Mouse (Mus musculus): ENCODE measurements at regions not wholly inside any gene's neighbourhood (a gene's known extent, or its start where the extent isn't known, plus 50 kb on each side); places are given as distances from the start of the nearest gene placed in this dataset.

DNA sequence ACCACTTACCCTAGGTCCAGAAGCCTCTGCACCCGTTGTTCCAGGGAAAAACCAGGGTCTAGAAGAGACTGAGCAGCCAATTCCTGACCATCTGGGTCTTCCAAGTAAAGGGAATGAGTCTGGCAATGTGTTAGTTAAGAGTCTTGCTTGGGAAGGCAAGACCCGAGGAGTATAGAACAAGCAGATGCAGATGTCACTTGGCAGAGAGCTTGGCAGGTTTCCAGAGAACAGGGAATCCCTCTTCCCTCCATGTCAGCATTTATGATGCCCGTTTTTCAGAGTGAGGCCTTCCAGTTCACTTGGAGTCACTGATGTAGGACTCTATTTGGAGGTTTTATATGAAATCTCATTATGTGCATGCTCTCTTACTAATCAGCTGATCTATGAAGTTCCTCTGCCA, 231.1 kb downstream of the Bcl2 start:
- H3K9me3 ChIP-seq (replicated peaks), result no peaks in the 10 kb centered on the region
- H3K4me1 ChIP-seq (ENCODE audit: insufficient read depth, low read depth, low read length), result no peaks in the 10 kb centered on the region
- ATAC-seq (ENCODE audit: extremely low read depth, insufficient number of reproducible peaks, low FRiP score, poor library complexity, severe bottlenecking) (no peak), DNase-seq (ENCODE audit: low spot score) (no peak)
- no peak for TF ChIP-seq CTCF (IDR thresholded peaks at IDR 0.05; ENCODE audit: low read depth, low read length)
- no peak for TF ChIP-seq GATA2 (IDR thresholded peaks at IDR 0.05; ENCODE audit: borderline replicate concordance, low read depth, low read length)
- no peak for TF ChIP-seq GATA1 (IDR thresholded peaks at IDR 0.05; ENCODE audit: borderline replicate concordance, low read length)
- no peak for TF ChIP-seq TAL1 (conservative IDR thresholded peaks at IDR 0.05; ENCODE audit: low read depth, low read length)
- no peak for TF ChIP-seq POLR2AphosphoS5 (IDR thresholded peaks at IDR 0.05; ENCODE audit: insufficient replicate concordance, low read depth, low read length)
- H3K4me3 ChIP-seq (ENCODE audit: low read depth, low read length), result no peak overlapping the region
- H3K36me3 ChIP-seq (replicated peaks), result no peaks in the 10 kb centered on the region
- 0 out of 2 replicates have a peak, but pooled peaks cover 2% of the 10 kb centered on the region for H3K27me3 ChIP-seq (ENCODE audit: insufficient read depth, low read length)

- Histone ChIP-seq H3K4me1 (ENCODE audit: insufficient read depth, low read depth, low read length) (no peaks in the 10 kb centered on the region), H3K36me3 (replicated peaks) (no peaks in the 10 kb centered on the region), H3K4me3 (ENCODE audit: low read depth, low read length) (no peak overlapping the region), H3K9me3 (replicated peaks) (no peaks in the 10 kb centered on the region), H3K27me3 (ENCODE audit: insufficient read depth, low read length) (0 out of 2 replicates have a peak, but pooled peaks cover 2% of the 10 kb centered on the region)
- TF ChIP-seq GATA1 (IDR thresholded peaks at IDR 0.05; ENCODE audit: borderline replicate concordance, low read length), result no peak
- TF ChIP-seq CTCF (IDR thresholded peaks at IDR 0.05; ENCODE audit: low read depth, low read length), result no peak
- TF ChIP-seq POLR2AphosphoS5 (IDR thresholded peaks at IDR 0.05; ENCODE audit: insufficient replicate concordance, low read depth, low read length), result no peak
- TF ChIP-seq TAL1 (conservative IDR thresholded peaks at IDR 0.05; ENCODE audit: low read depth, low read length), result no peak
- TF ChIP-seq GATA2 (IDR thresholded peaks at IDR 0.05; ENCODE audit: borderline replicate concordance, low read depth, low read length), result no peak
- DNase-seq (ENCODE audit: low spot score) (no peak), ATAC-seq (ENCODE audit: extremely low read depth, insufficient number of reproducible peaks, low FRiP score, poor library complexity, severe bottlenecking) (no peak)
Measured at GRCm38 (mm10) chr1:106477670-106478355, 236.3 kb downstream of the Bcl2 start.

DNA sequence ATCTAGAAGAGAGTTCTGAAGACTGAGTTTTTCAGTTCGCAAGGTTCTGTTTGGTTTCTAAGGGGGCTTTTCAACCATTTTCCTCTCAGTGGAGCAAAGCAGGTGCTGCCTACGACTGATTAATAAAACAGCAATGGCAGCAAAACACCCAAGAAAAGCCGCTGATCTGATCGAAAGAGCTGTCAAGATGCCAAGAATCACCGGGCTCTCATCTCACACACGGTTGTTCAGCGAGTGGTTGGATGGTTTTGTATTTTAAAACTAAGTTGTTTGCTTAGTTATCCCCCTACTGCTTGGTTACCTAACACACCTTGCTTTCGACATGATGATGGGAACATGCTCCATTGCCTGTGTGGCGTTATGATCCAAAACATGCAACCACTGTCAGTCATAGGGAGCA, 246.1 kb downstream of the Bcl2 start:
- 0 out of 2 replicates have a peak, but pooled peaks cover 3% of the 10 kb centered on the region for H3K9me3 ChIP-seq (replicated peaks)
- H3K4me1 ChIP-seq (ENCODE audit: insufficient read depth, low read depth, low read length), result no peaks in the 10 kb centered on the region
- no peaks in the 10 kb centered on the region for H3K27me3 ChIP-seq (ENCODE audit: insufficient read depth, low read length)
- DNase-seq (ENCODE audit: low spot score) (no peak), ATAC-seq (ENCODE audit: extremely low read depth, insufficient number of reproducible peaks, low FRiP score, poor library complexity, severe bottlenecking) (no peak)
- H3K4me3 ChIP-seq (ENCODE audit: low read depth, low read length), result no peak overlapping the region
- TF ChIP-seq CTCF (IDR thresholded peaks at IDR 0.05; ENCODE audit: low read depth, low read length) (no peak), GATA1 (IDR thresholded peaks at IDR 0.05; ENCODE audit: borderline replicate concordance, low read length) (no peak), GATA2 (IDR thresholded peaks at IDR 0.05; ENCODE audit: borderline replicate concordance, low read depth, low read length) (no peak), TAL1 (conservative IDR thresholded peaks at IDR 0.05; ENCODE audit: low read depth, low read length) (no peak), POLR2AphosphoS5 (IDR thresholded peaks at IDR 0.05; ENCODE audit: insufficient replicate concordance, low read depth, low read length) (no peak)
- no peaks in the 10 kb centered on the region for H3K36me3 ChIP-seq (replicated peaks)

- no peak overlapping the region for H3K4me3 ChIP-seq (ENCODE audit: low read depth, low read length)
- 0 out of 2 replicates have a peak, but pooled peaks cover 3% of the 10 kb centered on the region for H3K9me3 ChIP-seq (replicated peaks)
- H3K36me3 ChIP-seq (replicated peaks), result no peaks in the 10 kb centered on the region
- TF ChIP-seq POLR2AphosphoS5 (IDR thresholded peaks at IDR 0.05; ENCODE audit: insufficient replicate concordance, low read depth, low read length) (no peak), GATA1 (IDR thresholded peaks at IDR 0.05; ENCODE audit: borderline replicate concordance, low read length) (no peak), GATA2 (IDR thresholded peaks at IDR 0.05; ENCODE audit: borderline replicate concordance, low read depth, low read length) (no peak), CTCF (IDR thresholded peaks at IDR 0.05; ENCODE audit: low read depth, low read length) (no peak), TAL1 (conservative IDR thresholded peaks at IDR 0.05; ENCODE audit: low read depth, low read length) (no peak)
- DNase-seq (ENCODE audit: low spot score) (no peak), ATAC-seq (ENCODE audit: extremely low read depth, insufficient number of reproducible peaks, low FRiP score, poor library complexity, severe bottlenecking) (no peak)
- H3K27me3 ChIP-seq (ENCODE audit: insufficient read depth, low read length), result no peaks in the 10 kb centered on the region
- no peaks in the 10 kb centered on the region for H3K4me1 ChIP-seq (ENCODE audit: insufficient read depth, low read depth, low read length)
Measured at GRCm38 (mm10) chr1:106466644-106467043, 247.4 kb downstream of the Bcl2 start.

GRCm38 (mm10) chr1:106465977-106466302, 248.1 kb downstream of the Bcl2 start:
- H3K4me3 ChIP-seq (ENCODE audit: low read depth, low read length), result no peak overlapping the region
- no peak for DNase-seq (ENCODE audit: low spot score)
- 0 out of 2 replicates have a peak, but pooled peaks cover 3% of the 10 kb centered on the region for H3K9me3 ChIP-seq (replicated peaks)
- TF ChIP-seq GATA2 (IDR thresholded peaks at IDR 0.05; ENCODE audit: borderline replicate concordance, low read depth, low read length) (no peak), POLR2AphosphoS5 (IDR thresholded peaks at IDR 0.05; ENCODE audit: insufficient replicate concordance, low read depth, low read length) (no peak), CTCF (IDR thresholded peaks at IDR 0.05; ENCODE audit: low read depth, low read length) (no peak), GATA1 (IDR thresholded peaks at IDR 0.05; ENCODE audit: borderline replicate concordance, low read length) (no peak), TAL1 (conservative IDR thresholded peaks at IDR 0.05; ENCODE audit: low read depth, low read length) (no peak)
- no peak for ATAC-seq (ENCODE audit: extremely low read depth, insufficient number of reproducible peaks, low FRiP score, poor library complexity, severe bottlenecking)
- H3K36me3 ChIP-seq (replicated peaks), result no peaks in the 10 kb centered on the region
- H3K4me1 ChIP-seq (ENCODE audit: insufficient read depth, low read depth, low read length), result no peaks in the 10 kb centered on the region
- no peaks in the 10 kb centered on the region for H3K27me3 ChIP-seq (ENCODE audit: insufficient read depth, low read length)

DNA sequence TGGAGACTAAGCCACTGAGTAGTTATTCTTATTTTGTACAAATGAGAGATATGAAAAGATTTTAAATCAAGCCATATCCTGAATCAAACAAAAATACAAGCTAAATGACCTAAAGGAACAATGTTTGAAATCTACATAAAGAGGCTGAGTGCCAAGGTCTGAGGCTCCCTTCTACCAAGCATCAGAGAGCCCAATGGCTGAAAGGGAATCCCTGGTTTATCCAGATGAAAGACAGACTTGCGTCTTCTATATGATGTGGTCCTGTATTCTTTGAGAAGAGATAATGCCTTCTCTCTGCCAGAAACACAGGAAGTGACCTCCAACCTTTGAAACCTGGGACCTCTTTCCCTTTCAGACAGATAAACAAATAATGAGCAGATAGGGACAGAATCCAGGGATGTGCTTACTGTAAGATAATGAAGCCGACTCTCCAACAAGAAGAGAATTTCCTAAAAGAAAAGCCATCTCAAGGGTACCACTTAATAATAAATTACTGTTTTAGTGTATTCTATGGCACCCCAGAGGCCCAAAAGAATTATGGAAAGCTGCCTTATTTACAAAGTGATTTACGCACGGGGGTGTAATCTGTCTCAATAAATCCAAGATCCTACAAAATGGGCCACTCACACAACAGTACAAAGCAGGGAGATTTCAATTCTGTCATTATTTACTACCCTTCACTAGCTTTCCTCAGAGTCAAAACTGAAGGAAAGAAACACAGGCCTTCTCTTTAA, 248.7 kb downstream of the Bcl2 start:
- ATAC-seq (ENCODE audit: extremely low read depth, insufficient number of reproducible peaks, low FRiP score, poor library complexity, severe bottlenecking), result no peak
- Histone ChIP-seq H3K9me3 (replicated peaks) (0 out of 2 replicates have a peak, but pooled peaks cover 3% of the 10 kb centered on the region), H3K36me3 (replicated peaks) (no peaks in the 10 kb centered on the region), H3K4me1 (ENCODE audit: insufficient read depth, low read depth, low read length) (no peaks in the 10 kb centered on the region), H3K4me3 (ENCODE audit: low read depth, low read length) (no peak overlapping the region), H3K27me3 (ENCODE audit: insufficient read depth, low read length) (no peaks in the 10 kb centered on the region)
- no peak for DNase-seq (ENCODE audit: low spot score)
- TF ChIP-seq POLR2AphosphoS5 (IDR thresholded peaks at IDR 0.05; ENCODE audit: insufficient replicate concordance, low read depth, low read length), result no peak
- no peak for TF ChIP-seq TAL1 (conservative IDR thresholded peaks at IDR 0.05; ENCODE audit: low read depth, low read length)
- TF ChIP-seq GATA2 (IDR thresholded peaks at IDR 0.05; ENCODE audit: borderline replicate concordance, low read depth, low read length), result no peak
- no peak for TF ChIP-seq CTCF (IDR thresholded peaks at IDR 0.05; ENCODE audit: low read depth, low read length)
- TF ChIP-seq GATA1 (IDR thresholded peaks at IDR 0.05; ENCODE audit: borderline replicate concordance, low read length), result no peak

Data from G1E (cell line).